Mouse (Mus musculus) mammary gland, adult 2 months (tissue): Measurements from ENCODE around the gene Gm28897. TPM values are rescaled to one million over a fixed set of nuclear protein-coding genes. Genes with fewer than 3 reads are reported as not detected.

Source experiments
- polyA plus RNA-seq: library from polyadenylated mRNA; depleted of rRNA; stranded (reverse); fragments of >200 nt; gene quantifications from 2 replicates; pipeline ENCODE4 v1.2.3, GENCODE M21; 2012; ENCODE audit warnings: low replicate concordance; rRNA removed

The Gm28897 gene
- not detected in 2 replicates for polyA plus RNA-seq

GRCm38 (mm10) chrY:80926695-80927094, at the start of gene Gm28897:
Gm28897 (plus strand) TSS chrY:80926995.

